Mouse (Mus musculus) kidney, postnatal 0 days (tissue): ENCODE measurements around the gene Cacng7. TPM values are rescaled to one million over a fixed set of nuclear protein-coding genes. Genes with fewer than 3 reads are reported as not detected.

Source experiments
- ATAC-seq: fragments of 200-750 bp; cut with Nextera tagmentation; replicated peaks from 2 replicates; pipeline ENCODE4 v1.8.0; 2017; ENCODE audit warnings: low read depth, moderate number of reproducible peaks, moderate TSS enrichment, moderate library complexity; ENCODE audit not compliant: low FRiP score
- DNase-seq: peaks from one replicate; pipeline ENCODE4 v3.0.0-alpha.2; 2016; ENCODE audit warnings: low spot score
- H3K27ac ChIP-seq: fragments of 300-500 bp; sonication (generic); 2 replicates; pipeline ENCODE4 v1.5.1; 2014; ENCODE audit warnings: mild to moderate bottlenecking
- H3K27me3 ChIP-seq: fragments of 300-500 bp; sonication (generic); 2 replicates; pipeline ENCODE4 v1.6.1; 2014; ENCODE audit warnings: low read length, mixed read lengths; ENCODE audit not compliant: insufficient read depth
- H3K36me3 ChIP-seq: fragments of 300-500 bp; sonication (generic); 2 replicates; pipeline ENCODE4 v1.6.1; 2014; ENCODE audit warnings: low read length, mixed read lengths; ENCODE audit not compliant: insufficient read depth
- H3K4me1 ChIP-seq: fragments of 300-500 bp; sonication (generic); replicated peaks from 2 replicates; pipeline ENCODE4 v1.6.1; 2014; ENCODE audit warnings: antibody characterized with exemption, low read length, mixed read lengths; ENCODE audit not compliant: insufficient read depth
- H3K4me2 ChIP-seq: fragments of 300-500 bp; sonication (generic); 2 replicates; pipeline ENCODE4 v1.6.1; 2014; ENCODE audit warnings: mild to moderate bottlenecking, low read length, moderate library complexity, mixed read lengths
- H3K4me3 ChIP-seq: fragments of 300-500 bp; sonication (generic); replicated peaks from 2 replicates; pipeline ENCODE4 v1.5.1; 2014; ENCODE audit warnings: low read depth, low read length
- H3K9ac ChIP-seq: fragments of 300-500 bp; sonication (generic); 2 replicates; pipeline ENCODE4 v1.6.1; 2014; ENCODE audit warnings: low read depth, low read length
- H3K9me3 ChIP-seq: fragments of 300-500 bp; sonication (generic); replicated peaks from 2 replicates; pipeline ENCODE4 v1.6.1; 2016; ENCODE audit warnings: low read length, inconsistent platforms, mixed read lengths
- CTCF ChIP-seq: IDR thresholded peaks from 2 replicates; pipeline ENCODE4 v1.5.1; 2016; ENCODE audit warnings: antibody characterized with exemption, low read depth, mild to moderate bottlenecking, moderate library complexity
- WGBS: fragments of 180-500 bp; shearing (Covaris S2); extraction: QIAGEN DNeasy Blood & Tissue Kit; methylation state at CpG from one replicate; pipeline ENCODE4 v1.1.7; 2014; 5-methylcytosine and 5-hydroxymethylcytosine counted together
- polyA plus RNA-seq: library from polyadenylated mRNA; unstranded; fragments of >200 nt; fragmentation: Nextera tagmentation; extraction: Ambion mirVana; gene quantifications from 2 replicates; pipeline ENCODE4 v1.2.1, GENCODE M21; 2015

The Cacng7 gene
- polyA plus RNA-seq, 1 experiment from 2014 or later, result 0.64 TPM

GRCm38 (mm10) chr7:3294794-3295193, 38.0 kb upstream of the Cacng7 start:
- Histone ChIP-seq H3K9me3 (no peaks in the 10 kb centered on the region), H3K27ac (no peak overlapping the region), H3K27me3 (no peaks in the 10 kb centered on the region), H3K4me1 (0 out of 2 replicates have a peak, but pooled peaks cover 6% of the 10 kb centered on the region), H3K36me3 (peaks cover 15% of the 10 kb centered on the region), H3K4me3 (no peak overlapping the region), H3K9ac (no peak overlapping the region), H3K4me2 (no peak overlapping the region)
- no peak for TF ChIP-seq CTCF
- 97% methylated on average over 1 of the region's 1 CpGs for WGBS
- ATAC-seq (no peak), DNase-seq (no peak)

- H3K36me3 ChIP-seq, result peaks cover 17% of the 10 kb centered on the region
- H3K9me3 ChIP-seq, result no peaks in the 10 kb centered on the region
- H3K4me3 ChIP-seq, result no peak overlapping the region
- 0 out of 2 replicates have a peak, but pooled peaks cover 6% of the 10 kb centered on the region for H3K4me1 ChIP-seq
- H3K27ac ChIP-seq, result no peak overlapping the region
- no peaks in the 10 kb centered on the region for H3K27me3 ChIP-seq
- H3K4me2 ChIP-seq, result no peak overlapping the region
- no peak overlapping the region for H3K9ac ChIP-seq
- 80% methylated on average over 5 of the region's 5 CpGs for WGBS
- no peak for TF ChIP-seq CTCF
- DNase-seq (no peak), ATAC-seq (no peak)
Observed at GRCm38 (mm10) chr7:3295321-3296110, 37.2 kb upstream of the Cacng7 start.

GRCm38 (mm10) chr7:3296711-3297110, 36.0 kb upstream of the Cacng7 start:
- H3K4me3 ChIP-seq, result no peak overlapping the region
- TF ChIP-seq CTCF, result no peak
- H3K27me3 ChIP-seq, result no peaks in the 10 kb centered on the region
- no peak for ATAC-seq
- H3K27ac ChIP-seq, result no peak overlapping the region
- H3K36me3 ChIP-seq, result peaks cover 17% of the 10 kb centered on the region
- H3K4me2 ChIP-seq, result no peak overlapping the region
- 89% methylated on average over 16 of the region's 16 CpGs for WGBS
- no peak overlapping the region for H3K9ac ChIP-seq
- no peaks in the 10 kb centered on the region for H3K9me3 ChIP-seq
- H3K4me1 ChIP-seq, result 0 out of 2 replicates have a peak, but pooled peaks cover 8% of the 10 kb centered on the region
- no peak for DNase-seq

- no peak overlapping the region for H3K4me2 ChIP-seq
- DNase-seq, result peak; percentile 41
- peaks cover 13% of the 10 kb centered on the region for H3K27me3 ChIP-seq
- 54% methylated on average over 7 of the region's 7 CpGs for WGBS
- peaks cover 23% of the 10 kb centered on the region for H3K4me1 ChIP-seq
- peak; percentile 53 for TF ChIP-seq CTCF
- H3K9me3 ChIP-seq, result no peaks in the 10 kb centered on the region
- no peak for ATAC-seq
- peaks cover 17% of the 10 kb centered on the region for H3K36me3 ChIP-seq
- H3K27ac ChIP-seq, result no peak overlapping the region
- H3K4me3 ChIP-seq, result no peak overlapping the region
- H3K9ac ChIP-seq, result no peak overlapping the region
Observed at GRCm38 (mm10) chr7:3299941-3300617, 32.7 kb upstream of the Cacng7 start.

- H3K9ac ChIP-seq, result no peak overlapping the region
- H3K4me1 ChIP-seq, result peaks cover 23% of the 10 kb centered on the region
- H3K27ac ChIP-seq, result no peak overlapping the region
- no peak overlapping the region for H3K4me3 ChIP-seq
- ATAC-seq (no peak), DNase-seq (no peak)
- H3K27me3 ChIP-seq, result peaks cover 13% of the 10 kb centered on the region
- H3K9me3 ChIP-seq, result no peaks in the 10 kb centered on the region
- 64% methylated on average over 8 of the region's 8 CpGs for WGBS
- peaks cover 17% of the 10 kb centered on the region for H3K36me3 ChIP-seq
- TF ChIP-seq CTCF, result no peak
- no peak overlapping the region for H3K4me2 ChIP-seq
Observed at GRCm38 (mm10) chr7:3300891-3301627, 31.7 kb upstream of the Cacng7 start.
